Mouse (Mus musculus) stomach, embryonic 14.5 days (tissue): ENCODE data around the gene Nr1i3. TPM values are rescaled to one million over a fixed set of nuclear protein-coding genes. Genes with fewer than 3 reads are reported as not detected.

ENCODE experiments used
- ATAC-seq: fragments of 200-750 bp; cut with Nextera tagmentation; 2 replicates; pipeline ENCODE4 v1.8.0; 2017; ENCODE audit warnings: low read depth, moderate TSS enrichment; ENCODE audit not compliant: insufficient number of reproducible peaks, insufficient read depth, low FRiP score
- H3K27ac ChIP-seq: fragments of 300-500 bp; sonication (generic); 2 replicates; pipeline ENCODE4 v1.5.1; 2014; ENCODE audit warnings: mild to moderate bottlenecking, low read length, moderate library complexity, mixed read lengths
- H3K27me3 ChIP-seq: fragments of 300-500 bp; sonication (generic); 2 replicates; pipeline ENCODE4 v1.6.1; 2014; ENCODE audit warnings: low read length, control low read depth, mixed read lengths; ENCODE audit not compliant: control insufficient read depth, insufficient read depth
- H3K36me3 ChIP-seq: fragments of 300-500 bp; sonication (generic); 2 replicates; pipeline ENCODE4 v1.6.1; 2014; ENCODE audit warnings: mild to moderate bottlenecking, control low read depth, low read length, moderate library complexity, mixed read lengths; ENCODE audit not compliant: control insufficient read depth, insufficient read depth
- H3K4me1 ChIP-seq: fragments of 300-500 bp; sonication (generic); 2 replicates; pipeline ENCODE4 v1.6.1; 2014; ENCODE audit warnings: low read length, control low read depth, mixed read lengths; ENCODE audit not compliant: control insufficient read depth, insufficient read depth
- H3K4me2 ChIP-seq: fragments of 300-500 bp; sonication (generic); replicated peaks from 2 replicates; pipeline ENCODE4 v1.6.1; 2014; ENCODE audit warnings: low read depth, low read length, control low read depth
- H3K4me3 ChIP-seq: fragments of 300-500 bp; sonication (generic); 2 replicates; pipeline ENCODE4 v1.5.1; 2014; ENCODE audit warnings: low read depth, low read length, control low read depth
- H3K9ac ChIP-seq: fragments of 300-500 bp; sonication (generic); replicated peaks from 2 replicates; pipeline ENCODE4 v1.6.1; 2014; ENCODE audit warnings: low read depth, mild to moderate bottlenecking, control low read depth, low read length, moderate library complexity, mixed read lengths
- H3K9me3 ChIP-seq: fragments of 300-500 bp; sonication (generic); 2 replicates; pipeline ENCODE4 v1.6.1; 2016; ENCODE audit warnings: low read depth, low read length, control low read depth; ENCODE audit not compliant: control insufficient read depth
- WGBS: fragments of 180-500 bp; shearing (Covaris S2); extraction: QIAGEN DNeasy Blood & Tissue Kit; methylation state at CpG from one replicate; pipeline ENCODE4 v1.1.7; 2014; 5-methylcytosine and 5-hydroxymethylcytosine counted together
- polyA plus RNA-seq: library from polyadenylated mRNA; unstranded; fragments of >200 nt; fragmentation: Nextera tagmentation; extraction: Ambion mirVana; gene quantifications from 2 replicates; pipeline ENCODE4 v1.2.1, GENCODE M21; 2014

The Nr1i3 gene
- polyA plus RNA-seq, 1 experiment from 2014 or later: 0.30 TPM

- WGBS: 3% methylated on average over 36 of the region's 36 CpGs
- Histone ChIP-seq H3K36me3 (peaks cover 19% of the 10 kb centered on the region), H3K4me3 (peak within 1 kb of the TSS; percentile 70), H3K9ac (peak within 1 kb of the TSS; percentile 66), H3K4me2 (peak within 1 kb of the TSS; percentile 85), H3K27me3 (no peaks in the 10 kb centered on the region), H3K4me1 (peaks cover 12% of the 10 kb centered on the region), H3K27ac (peak within 1 kb of the TSS; percentile 74; the same call in 1 of the 2 replicates), H3K9me3 (no peaks in the 10 kb centered on the region)
- peak; percentile 93 for ATAC-seq
These were observed 56.2 kb downstream of the Nr1i3 start, which contains the start of gene B4galt3 for GRCm38 (mm10) chr1:171269848-171270572. TSS of gene B4galt3 (plus strand) at chr1:171270328.

Other genes starting within 250 kb of the Nr1i3 start
- gene Fcgr2b, start 237.4 kb upstream of the Nr1i3 start, polyA plus RNA-seq: 1.4 and 1.7 TPM in 2 replicates
- gene Fcgr4, start 195.1 kb upstream of the Nr1i3 start, polyA plus RNA-seq: 0.74 and 0.91 TPM in 2 replicates
- gene Fcgr3, start 149.0 kb upstream of the Nr1i3 start, polyA plus RNA-seq: 11.1 and 14.8 TPM in 2 replicates
- 2.6 and 2.8 TPM in 2 replicates for gene Cfap126, start 100.1 kb upstream of the Nr1i3 start, polyA plus RNA-seq
- 297 and 311 TPM in 2 replicates for gene Sdhc, start 63.4 kb upstream of the Nr1i3 start, polyA plus RNA-seq
- 1.9 and 2.0 TPM in 2 replicates for gene Mpz, start 63.3 kb upstream of the Nr1i3 start, polyA plus RNA-seq
- 35.6 and 39.6 TPM in 2 replicates for gene Pcp4l1, start 17.7 kb upstream of the Nr1i3 start, polyA plus RNA-seq
- 25.0 and 28.2 TPM in 2 replicates for gene Tomm40l, start 8.5 kb downstream of the Nr1i3 start, polyA plus RNA-seq
- gene Apoa2, start 11.1 kb downstream of the Nr1i3 start, polyA plus RNA-seq: 3.9 and 7.3 TPM in 2 replicates
- gene Fcer1g, start 20.4 kb downstream of the Nr1i3 start, polyA plus RNA-seq: 52.5 and 58.4 TPM in 2 replicates
- gene Adamts4, start 36.5 kb downstream of the Nr1i3 start, polyA plus RNA-seq: 5.3 and 6.3 TPM in 2 replicates
- 219 and 234 TPM in 2 replicates for gene Ndufs2, start 37.4 kb downstream of the Nr1i3 start, polyA plus RNA-seq
- 81.1 and 87.0 TPM in 2 replicates for gene B4galt3, start 56.4 kb downstream of the Nr1i3 start, polyA plus RNA-seq
- gene Ppox, start 67.2 kb downstream of the Nr1i3 start, polyA plus RNA-seq: 56.7 and 57.7 TPM in 2 replicates
- 68.8 and 70.6 TPM in 2 replicates for gene Usp21, start 74.0 kb downstream of the Nr1i3 start, polyA plus RNA-seq
- 118 and 130 TPM in 2 replicates for gene Ufc1, start 81.1 kb downstream of the Nr1i3 start, polyA plus RNA-seq
- gene Dedd, start 115.2 kb downstream of the Nr1i3 start, polyA plus RNA-seq: 48.8 and 54.1 TPM in 2 replicates
- 37.1 and 40.8 TPM in 2 replicates for gene Nit1, start 131.7 kb downstream of the Nr1i3 start, polyA plus RNA-seq
- gene Pfdn2, start 131.7 kb downstream of the Nr1i3 start, polyA plus RNA-seq: 44.7 TPM in 2 replicates
- gene Klhdc9, start 146.8 kb downstream of the Nr1i3 start, polyA plus RNA-seq: 1.5 and 1.6 TPM in 2 replicates
- 10.7 and 13.7 TPM in 2 replicates for gene Nectin4, start 156.1 kb downstream of the Nr1i3 start, polyA plus RNA-seq
- 0.67 and 1.3 TPM in 2 replicates for gene Arhgap30, start 175.0 kb downstream of the Nr1i3 start, polyA plus RNA-seq
- 85.2 and 95.0 TPM in 2 replicates for gene Usf1, start 197.3 kb downstream of the Nr1i3 start, polyA plus RNA-seq
- gene Tstd1, start 204.9 kb downstream of the Nr1i3 start, polyA plus RNA-seq: 3.0 and 3.1 TPM in 2 replicates
- gene F11r, start 223.6 kb downstream of the Nr1i3 start, polyA plus RNA-seq: 119 and 127 TPM in 2 replicates